Mouse (Mus musculus) hindbrain, embryonic 11.5 days (tissue): Measurements from ENCODE around the gene Gcc1. TPM values are rescaled to one million over a fixed set of nuclear protein-coding genes. Genes with fewer than 3 reads are reported as not detected.

ENCODE experiments used
- ATAC-seq: fragments of 200-750 bp; cut with Nextera tagmentation; 2 replicates; pipeline ENCODE4 v1.8.0; 2017; ENCODE audit warnings: mild to moderate bottlenecking, moderate TSS enrichment, moderate library complexity; ENCODE audit not compliant: low FRiP score
- DNase-seq: peaks from one replicate; pipeline ENCODE4 v3.0.0-alpha.2; 2015; ENCODE audit warnings: low spot score
- H3K27ac ChIP-seq: fragments of 300-500 bp; sonication (generic); 2 replicates; pipeline ENCODE4 v1.5.1; 2014; ENCODE audit warnings: mild to moderate bottlenecking, low read depth, low read length
- H3K27me3 ChIP-seq: fragments of 300-500 bp; sonication (generic); 2 replicates; pipeline ENCODE4 v1.6.1; 2014; ENCODE audit warnings: mild to moderate bottlenecking, low read length, moderate library complexity, mixed read lengths; ENCODE audit not compliant: control insufficient read depth, insufficient read depth
- H3K36me3 ChIP-seq: fragments of 300-500 bp; sonication (generic); 2 replicates; pipeline ENCODE4 v1.6.1; 2014; ENCODE audit warnings: mild to moderate bottlenecking, low read length, moderate library complexity, mixed read lengths; ENCODE audit not compliant: control insufficient read depth, insufficient read depth
- H3K4me1 ChIP-seq: fragments of 300-500 bp; sonication (generic); replicated peaks from 2 replicates; pipeline ENCODE4 v1.6.1; 2014; ENCODE audit warnings: low read length, mixed read lengths; ENCODE audit not compliant: control insufficient read depth, insufficient read depth
- H3K4me2 ChIP-seq: fragments of 300-500 bp; sonication (generic); replicated peaks from 2 replicates; pipeline ENCODE4 v1.6.1; 2014; ENCODE audit warnings: mild to moderate bottlenecking, low read depth, low read length
- H3K4me3 ChIP-seq: fragments of 300-500 bp; sonication (generic); 2 replicates; pipeline ENCODE4 v1.5.1; 2014; ENCODE audit warnings: low read depth, low read length
- H3K9ac ChIP-seq: fragments of 300-500 bp; sonication (generic); 2 replicates; pipeline ENCODE4 v1.6.1; 2014; ENCODE audit warnings: low read depth, low read length
- H3K9me3 ChIP-seq: fragments of 300-500 bp; sonication (generic); 2 replicates; pipeline ENCODE4 v1.6.1; 2016; ENCODE audit warnings: low read length; ENCODE audit not compliant: control insufficient read depth
- WGBS: fragments of 180-500 bp; shearing (Covaris S2); extraction: QIAGEN DNeasy Blood & Tissue Kit; methylation state at CpG from one replicate; pipeline ENCODE4 v1.1.7; 2014; 5-methylcytosine and 5-hydroxymethylcytosine counted together
- polyA plus RNA-seq: library from polyadenylated mRNA; unstranded; fragments of >200 nt; fragmentation: Nextera tagmentation; extraction: Ambion mirVana; gene quantifications from 2 replicates; pipeline ENCODE4 v1.2.1, GENCODE M21; 2014

Gcc1 gene
- polyA plus RNA-seq, 1 experiment from 2014 or later: 6.3 TPM

DNA sequence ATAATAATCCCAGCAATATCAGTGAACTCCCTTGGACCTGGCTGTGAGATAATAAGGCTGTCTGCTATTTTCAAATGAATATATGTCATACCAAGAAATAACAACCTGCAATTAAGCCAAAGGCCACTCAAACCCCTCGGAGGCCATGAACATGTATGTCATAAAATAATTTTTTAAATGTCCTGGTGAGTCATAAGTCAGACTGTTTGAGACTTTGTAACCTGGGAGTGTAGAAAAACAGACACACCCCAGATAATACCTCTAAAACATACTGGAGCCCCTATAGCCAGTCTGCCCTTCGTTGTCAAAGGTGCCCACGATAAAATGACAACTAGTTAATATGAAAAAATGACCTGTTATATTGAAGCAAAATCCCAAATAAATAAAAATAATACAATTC, 39.2 kb downstream of the Gcc1 start:
- Histone ChIP-seq H3K4me3 (no peak overlapping the region), H3K9ac (no peak overlapping the region), H3K27ac (no peak overlapping the region), H3K4me2 (no peak overlapping the region), H3K27me3 (no peaks in the 10 kb centered on the region), H3K9me3 (no peaks in the 10 kb centered on the region), H3K4me1 (no peaks in the 10 kb centered on the region), H3K36me3 (no peaks in the 10 kb centered on the region)
- no peak for DNase-seq
- ATAC-seq: no peak
- 87% methylated on average over 3 of the region's 3 CpGs for WGBS

DNA sequence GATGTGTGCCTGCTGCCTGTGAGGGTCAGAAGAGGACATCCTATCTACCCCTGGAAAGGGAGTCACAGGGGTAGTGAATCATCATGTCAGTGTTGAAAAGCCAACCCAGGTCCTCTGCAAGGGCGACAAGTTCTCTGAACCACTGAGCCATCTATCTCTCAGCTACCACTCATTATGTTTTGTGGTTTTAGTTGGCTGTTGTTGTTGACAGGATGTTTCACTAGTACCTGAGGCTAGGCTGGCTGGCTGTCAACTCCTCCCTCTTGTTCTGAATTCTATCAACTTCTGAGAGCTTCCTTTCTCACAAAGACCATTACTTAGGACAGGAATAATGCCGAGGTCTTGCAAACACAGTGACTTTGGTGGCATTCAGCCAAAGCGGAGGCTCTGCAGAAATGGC, 43.0 kb downstream of the Gcc1 start:
- DNase-seq: no peak
- 86% methylated on average over 3 of the region's 3 CpGs for WGBS
- H3K4me1 ChIP-seq: no peaks in the 10 kb centered on the region
- no peak overlapping the region for H3K9ac ChIP-seq
- no peaks in the 10 kb centered on the region for H3K27me3 ChIP-seq
- H3K36me3 ChIP-seq: no peaks in the 10 kb centered on the region
- H3K9me3 ChIP-seq: no peaks in the 10 kb centered on the region
- H3K4me2 ChIP-seq: no peak overlapping the region
- no peak overlapping the region for H3K4me3 ChIP-seq
- no peak for ATAC-seq
- H3K27ac ChIP-seq: no peak overlapping the region

DNA sequence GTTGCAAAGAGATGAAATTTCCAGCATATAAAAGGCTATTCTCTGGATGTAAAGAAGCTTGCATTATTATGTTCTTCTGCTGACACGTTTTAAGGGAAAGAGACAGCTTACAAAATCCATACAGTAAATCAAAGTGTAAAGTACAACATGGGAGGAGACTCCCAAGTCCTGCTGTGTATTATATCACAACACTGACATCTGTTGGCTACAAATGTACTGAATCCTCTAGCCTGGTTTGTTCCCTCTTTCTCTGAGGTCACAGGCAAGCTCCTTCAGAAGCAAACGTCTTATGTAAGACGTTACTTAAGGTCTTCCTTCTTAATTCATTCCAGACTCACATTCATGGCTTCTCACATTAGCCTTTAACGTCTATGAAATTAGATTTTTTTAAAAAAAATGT, 46.2 kb downstream of the Gcc1 start:
- no peaks in the 10 kb centered on the region for H3K27me3 ChIP-seq
- H3K36me3 ChIP-seq: no peaks in the 10 kb centered on the region
- H3K27ac ChIP-seq: no peak overlapping the region
- no peak overlapping the region for H3K9ac ChIP-seq
- ATAC-seq: no peak
- H3K9me3 ChIP-seq: no peaks in the 10 kb centered on the region
- no peak overlapping the region for H3K4me3 ChIP-seq
- H3K4me1 ChIP-seq: no peaks in the 10 kb centered on the region
- no peak overlapping the region for H3K4me2 ChIP-seq
- 59% methylated on average over 4 of the region's 4 CpGs for WGBS
- no peak for DNase-seq

DNA sequence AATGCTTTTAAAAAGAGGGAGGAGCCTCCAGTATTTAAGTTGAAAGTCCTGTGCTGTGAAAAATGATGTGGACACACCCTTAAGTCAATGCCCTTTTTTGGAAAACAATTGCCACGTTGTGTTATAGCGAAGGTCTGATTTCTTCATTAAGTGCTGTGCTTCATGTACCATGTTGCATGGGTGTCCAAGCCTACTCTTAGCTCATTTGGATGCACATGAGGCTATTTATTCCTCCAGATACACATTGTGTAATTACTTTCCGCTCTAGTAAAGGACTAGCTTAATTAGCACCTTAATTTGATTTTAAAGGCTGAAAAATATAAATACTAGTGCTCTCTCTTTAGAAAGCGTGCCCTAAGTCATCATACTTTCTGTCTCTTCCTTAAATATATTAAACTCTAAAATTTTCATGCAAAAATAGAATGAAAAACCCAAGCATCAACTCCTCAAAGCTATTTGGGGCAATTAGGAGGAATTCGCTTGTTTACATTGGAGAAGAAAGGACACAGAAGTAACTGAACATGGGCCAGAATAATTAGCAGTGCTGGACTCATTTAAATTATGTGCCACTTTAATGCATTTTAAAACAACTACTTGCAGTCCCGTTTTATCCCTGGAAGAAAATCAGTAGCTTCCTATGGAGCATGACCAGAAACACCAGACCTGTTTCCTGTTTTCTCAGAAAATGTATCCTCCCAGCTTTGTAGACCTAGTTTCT, 58.1 kb downstream of the Gcc1 start:
- no peak overlapping the region for H3K9ac ChIP-seq
- no peak overlapping the region for H3K4me2 ChIP-seq
- no peak overlapping the region for H3K27ac ChIP-seq
- no peak overlapping the region for H3K4me3 ChIP-seq
- no peaks in the 10 kb centered on the region for H3K27me3 ChIP-seq
- H3K9me3 ChIP-seq: no peaks in the 10 kb centered on the region
- no peaks in the 10 kb centered on the region for H3K4me1 ChIP-seq
- ATAC-seq (no peak), DNase-seq (no peak)
- 88% methylated on average over 6 of the region's 6 CpGs for WGBS
- H3K36me3 ChIP-seq: no peaks in the 10 kb centered on the region

DNA sequence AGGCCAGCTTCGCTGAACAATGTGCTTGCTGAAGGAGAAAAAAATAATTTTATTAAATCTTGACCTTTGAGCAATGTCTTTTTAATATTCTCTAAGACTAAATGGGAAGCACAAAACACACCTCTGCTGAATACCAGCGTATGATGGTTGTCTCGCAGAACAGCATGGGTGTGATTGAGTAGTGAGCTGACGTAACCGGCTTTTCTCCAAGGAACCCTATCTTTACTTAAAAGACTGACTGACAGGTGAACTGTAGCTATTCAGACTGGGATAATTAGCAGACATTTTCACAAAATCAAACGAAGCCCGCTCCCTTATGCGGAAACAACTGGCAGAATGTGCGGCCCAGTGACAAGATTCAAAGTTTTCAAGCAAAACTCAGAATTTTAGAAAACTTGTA, 60.6 kb downstream of the Gcc1 start:
- Histone ChIP-seq H3K27me3 (no peaks in the 10 kb centered on the region), H3K36me3 (no peaks in the 10 kb centered on the region), H3K9me3 (no peaks in the 10 kb centered on the region), H3K9ac (no peak overlapping the region), H3K27ac (no peak overlapping the region), H3K4me1 (no peaks in the 10 kb centered on the region), H3K4me2 (no peak overlapping the region), H3K4me3 (no peak overlapping the region)
- ATAC-seq (no peak), DNase-seq (no peak)
- WGBS: 94% methylated on average over 9 of the region's 9 CpGs

Other genes with a start within 250 kb of the Gcc1 start
- 25.2 and 32.2 TPM in 2 replicates for gene Zfp800, start 30.4 kb downstream of the Gcc1 start, polyA plus RNA-seq
- gene Arf5, start 4.8 kb downstream of the Gcc1 start, polyA plus RNA-seq: 271 and 322 TPM in 2 replicates
- not detected in 2 replicates for gene Fscn3, start 601 bp downstream of the Gcc1 start, polyA plus RNA-seq
- not detected in 2 replicates for gene Pax4, start 21.0 kb upstream of the Gcc1 start, polyA plus RNA-seq
- gene Snd1, start 46.7 kb upstream of the Gcc1 start, polyA plus RNA-seq: 86.2 and 89.4 TPM in 2 replicates